Mouse (Mus musculus) frontal cortex, adult 2 months (tissue): ENCODE measurements at regions not wholly inside any gene's neighbourhood (a gene's known extent, or its start where the extent isn't known, plus 50 kb on each side); places are given as distances from the start of the nearest gene placed in this dataset.
A peak's percentile ranks its signal among the peaks of the same experiment; 100 is the strongest.

Source experiments
- DNase-seq, 2 experiments: peaks; one replicate each; pipeline ENCODE4 v3.0.0; 2022; ENCODE audit warnings: low spot score in 1 of 2; ENCODE audit errors: extremely low spot score in 1 of 2

DNA sequence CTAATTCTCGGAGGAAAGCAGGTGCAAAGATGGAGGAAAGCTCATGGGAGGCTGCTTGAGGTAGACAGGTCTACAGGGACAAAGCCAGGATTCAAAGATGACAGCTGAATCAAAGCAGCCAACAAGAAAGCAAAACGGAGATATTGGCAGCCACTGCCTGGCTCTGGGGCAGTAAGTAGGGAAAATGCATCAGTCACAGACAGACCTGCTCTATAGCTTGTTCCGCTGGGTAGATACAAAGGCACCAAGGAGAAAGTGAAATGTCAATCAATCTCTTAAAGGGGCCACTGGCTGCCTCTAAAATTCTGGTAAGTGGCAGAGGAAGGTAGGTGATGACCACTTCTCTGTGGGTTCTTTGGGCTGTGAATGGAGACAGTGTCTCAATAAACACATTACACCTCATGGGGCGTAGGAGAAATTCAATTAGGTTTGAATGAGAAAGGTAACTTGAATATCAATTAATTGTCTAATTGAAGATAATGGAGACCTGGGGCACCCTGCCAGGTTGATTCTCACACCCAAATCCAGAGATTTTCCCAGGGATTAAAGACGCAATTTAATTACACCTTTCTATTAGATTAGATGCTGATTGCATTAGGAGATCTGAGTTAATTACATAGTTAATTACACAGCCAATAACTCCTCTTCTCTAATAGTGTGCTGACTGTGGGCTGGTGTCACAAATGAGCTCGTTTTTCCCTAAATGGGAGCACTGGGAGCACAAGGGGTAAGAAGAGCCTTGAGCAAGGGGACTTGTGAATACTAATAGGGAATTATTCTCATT lies 555.1 kb downstream of the Gm9195 start:
- DNase-seq, result no peak

GRCm38 (mm10) chr14:71915964-71916363 lies 575.7 kb downstream of the Gm9195 start:
- DNase-seq, result no peak

GRCm38 (mm10) chr14:71910936-71911335 lies 580.7 kb downstream of the Gm9195 start:
- DNase-seq, result no peak

DNA sequence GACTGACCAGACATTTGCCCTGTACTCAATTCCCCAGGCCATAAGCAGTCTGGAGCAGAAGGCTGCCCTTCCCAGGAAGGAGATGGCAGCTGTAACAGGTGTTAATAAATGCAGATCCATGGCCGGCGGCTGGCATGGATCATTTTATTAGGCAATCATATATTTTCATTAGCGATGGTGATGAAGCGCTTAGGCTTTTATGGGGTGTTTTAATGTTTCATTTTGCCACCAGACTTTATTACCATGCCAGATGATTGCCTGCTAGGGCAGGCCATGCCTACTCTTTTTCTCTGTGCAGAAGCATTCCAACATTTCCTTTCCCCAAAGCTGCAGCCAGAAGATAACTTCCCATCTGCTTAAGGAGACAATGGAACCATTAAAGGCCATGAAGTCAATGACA lies 596.2 kb downstream of the Gm9195 start:
- no peak for DNase-seq

DNA sequence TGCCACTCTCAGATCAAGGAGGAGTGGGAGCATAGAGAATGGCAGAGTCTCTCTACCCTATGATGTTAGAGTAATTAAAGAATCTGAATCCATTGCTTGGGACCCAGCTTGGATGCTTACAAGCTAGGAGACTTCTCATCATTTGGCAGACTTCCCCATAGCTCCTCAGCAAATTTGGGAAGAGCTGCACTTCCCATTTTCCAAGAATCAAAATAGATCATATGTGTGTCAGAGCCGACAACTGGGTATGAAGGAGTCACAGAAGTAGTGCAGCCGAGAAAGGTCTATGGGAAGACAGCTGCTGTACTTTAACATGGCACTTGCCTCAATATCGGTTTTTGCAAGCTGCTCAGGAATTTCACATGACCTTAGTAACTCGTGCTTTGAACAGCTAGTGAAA lies 596.8 kb downstream of the Gm9195 start:
- DNase-seq, result peak; percentile 43 to 66

DNA sequence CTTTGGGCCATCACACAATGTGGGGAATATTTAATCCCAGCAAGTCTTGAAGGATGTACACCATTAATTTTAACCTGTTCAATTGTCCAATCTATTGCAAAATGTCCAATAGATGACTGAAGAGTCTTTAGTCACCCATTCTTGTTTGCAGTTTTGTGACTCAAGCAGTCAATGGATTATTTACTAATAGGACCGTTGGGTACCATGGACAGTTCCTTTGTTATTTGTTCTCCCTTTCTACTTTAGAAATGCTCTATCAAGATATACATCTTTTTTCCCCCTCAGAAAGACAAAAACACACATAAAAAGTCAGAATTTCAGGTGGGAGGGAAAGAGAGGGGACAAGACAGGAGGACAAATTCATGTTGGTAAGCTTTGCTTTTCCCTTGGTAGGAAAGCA lies 598.3 kb downstream of the Gm9195 start:
- no peak for DNase-seq

- DNase-seq, result no peak
These were observed 600.0 kb downstream of the Gm9195 start for GRCm38 (mm10) chr14:71891667-71892066.

DNA sequence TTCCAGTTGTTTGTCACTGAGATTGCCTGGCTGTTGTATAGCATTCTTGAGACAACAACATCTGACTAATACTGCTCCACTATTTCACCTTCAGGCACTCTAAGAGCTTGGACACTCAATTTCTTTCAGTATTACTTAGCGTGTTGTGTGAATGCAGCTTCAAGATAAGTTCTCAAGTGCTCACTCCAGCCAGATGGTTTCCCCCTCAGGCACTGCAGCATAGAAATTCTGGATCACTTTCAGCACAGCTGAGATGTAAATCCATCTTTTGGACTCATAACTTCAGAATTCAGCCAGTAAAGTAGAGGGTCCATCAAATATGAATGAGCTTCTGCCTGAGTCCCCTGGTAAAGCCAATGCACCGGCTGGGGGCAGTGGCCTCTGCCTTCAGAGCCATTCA lies 608.8 kb downstream of the Gm9195 start:
- DNase-seq, result peak in 1 of 2 experiments; percentile 41

GRCm38 (mm10) chr14:71845546-71845945 lies 646.1 kb downstream of the Gm9195 start:
- no peak for DNase-seq

DNA sequence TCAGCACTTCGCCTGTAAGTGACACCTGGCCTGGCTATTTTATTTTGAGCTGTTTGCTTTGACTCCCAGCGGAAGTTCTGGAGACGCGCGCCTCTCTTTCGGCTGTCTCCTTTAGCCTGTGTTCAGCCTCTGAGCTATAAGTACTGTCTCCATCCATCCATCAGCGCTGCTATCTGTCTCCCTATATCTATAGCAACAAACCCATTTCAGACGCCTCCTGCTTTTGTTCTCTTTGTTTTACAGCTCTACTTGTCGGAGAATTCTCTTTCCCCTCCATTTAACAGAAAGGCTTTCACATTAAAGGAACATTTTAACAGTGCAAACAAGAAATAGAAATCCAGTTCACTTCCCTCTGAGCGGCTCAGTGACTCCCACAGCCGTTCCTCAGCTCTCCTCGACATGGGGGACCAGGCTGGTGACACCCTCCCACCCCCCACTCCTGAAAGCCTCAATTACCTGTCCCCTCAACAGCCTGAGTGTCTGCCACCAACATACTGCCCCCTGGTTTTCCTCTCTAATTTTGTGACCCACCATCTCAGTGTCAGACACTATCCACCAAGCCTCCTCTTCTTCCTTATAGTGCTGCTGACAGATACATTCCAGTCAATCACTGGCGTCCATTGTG lies 682.7 kb downstream of the Gm9195 start:
- no peak for DNase-seq

DNA sequence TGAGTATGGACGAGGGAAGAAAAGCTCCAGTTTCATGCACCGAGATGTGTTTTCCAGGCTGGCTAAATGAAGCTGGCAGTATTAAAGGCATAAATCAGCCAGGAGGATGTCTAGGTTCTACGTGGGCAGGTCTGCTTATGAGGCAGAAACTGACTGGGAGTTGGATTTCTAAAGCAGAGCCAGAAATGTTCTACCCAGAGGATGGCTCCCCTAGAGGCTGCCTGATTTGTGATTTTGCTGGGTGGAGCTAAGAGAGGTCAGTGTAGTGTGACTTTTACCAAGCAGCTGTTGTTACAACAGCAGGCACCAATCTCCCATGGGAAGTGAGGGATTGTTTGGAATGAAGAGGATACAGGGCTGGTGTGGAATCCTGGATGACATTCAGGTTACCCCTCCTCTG lies 686.0 kb downstream of the Gm9195 start:
- peak in 1 of 2 experiments; percentile 45 for DNase-seq

DNA sequence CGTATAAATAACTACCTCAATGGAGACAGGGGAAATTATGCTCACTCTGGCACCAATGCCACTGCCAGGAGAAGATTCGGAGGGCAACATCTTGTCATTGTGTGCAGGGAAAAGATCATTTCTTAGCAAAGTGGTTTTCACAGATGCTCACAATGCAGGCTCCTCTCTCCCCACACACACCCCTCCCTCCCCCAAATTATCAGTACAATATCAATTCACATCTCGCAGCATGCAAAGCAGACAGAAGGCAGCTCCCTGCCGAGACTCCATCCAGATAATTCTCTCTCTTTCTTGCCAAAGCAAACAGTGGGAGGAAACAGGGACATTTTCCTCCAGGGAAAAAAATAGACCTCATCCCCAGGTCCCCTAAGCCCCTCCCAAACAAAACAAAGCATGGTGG lies 691.8 kb downstream of the Gm9195 start:
- DNase-seq, result peak in 1 of 2 experiments; percentile 16

DNA sequence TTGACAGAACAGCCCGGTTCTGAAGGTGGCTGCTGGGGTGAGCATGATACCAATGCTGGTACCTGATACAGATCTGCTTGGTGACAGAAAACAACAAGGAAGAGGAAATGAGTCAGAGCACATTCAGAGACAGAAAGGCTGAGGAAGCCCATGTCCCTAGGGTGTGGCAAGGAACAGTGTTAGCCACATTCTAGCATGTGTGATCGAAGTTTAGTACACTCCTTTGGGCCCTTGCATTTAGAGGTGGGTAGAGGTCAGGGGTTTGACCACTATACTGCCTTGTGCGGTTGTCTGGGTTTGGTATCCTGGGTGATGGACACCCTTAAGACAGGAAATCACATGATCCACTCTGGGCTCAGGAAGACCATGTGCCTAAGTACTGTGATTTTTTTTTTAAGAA lies 695.9 kb downstream of the Gm9195 start:
- no peak for DNase-seq

DNA sequence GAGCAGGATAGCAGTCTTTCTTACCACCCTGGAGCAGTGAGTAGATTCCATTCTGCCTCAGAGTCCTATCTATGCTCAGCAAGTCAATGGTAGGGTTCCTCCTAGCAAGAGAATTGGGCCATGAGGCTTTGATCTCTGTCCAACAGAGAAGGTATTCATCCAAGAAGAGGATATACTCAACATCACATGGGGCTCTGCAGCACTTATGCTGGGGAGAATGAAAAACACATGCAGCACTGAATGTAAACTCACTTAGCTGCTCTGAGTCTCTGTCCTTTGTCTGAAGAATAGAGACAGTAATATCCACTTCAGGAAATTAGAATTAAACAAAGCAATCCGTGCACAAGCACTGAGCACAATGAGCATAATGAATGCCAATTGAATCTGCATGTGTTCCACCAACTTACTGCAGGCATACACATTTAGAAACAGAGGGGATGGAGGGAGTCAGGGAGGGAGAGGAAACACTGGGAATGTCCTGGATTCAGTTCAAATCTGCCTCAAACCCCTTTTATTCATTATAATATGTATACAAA lies 714.6 kb downstream of the Gm9195 start:
- DNase-seq, result no peak

DNA sequence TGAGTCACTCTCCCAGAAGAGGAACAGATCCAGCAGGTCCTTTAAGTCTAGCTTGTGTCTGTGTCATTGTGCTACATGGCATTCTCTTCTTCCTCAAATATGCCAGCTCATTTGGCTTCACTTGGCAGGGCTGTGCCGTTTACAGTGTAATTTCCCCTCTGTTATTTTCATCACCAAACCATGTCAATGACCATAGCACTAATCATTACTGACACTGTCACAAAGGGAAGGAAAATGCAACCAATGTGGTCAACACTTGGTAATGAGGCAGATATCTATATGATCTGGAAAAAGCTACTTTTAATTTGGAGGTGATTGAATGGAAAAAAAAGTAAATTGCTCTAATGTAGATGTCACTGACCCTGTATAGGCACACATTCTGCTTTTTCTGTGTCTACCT lies 724.8 kb downstream of the Gm9195 start:
- no peak for DNase-seq

GRCm38 (mm10) chr14:71728542-71728941 lies 763.1 kb downstream of the Gm9195 start:
- peak; percentile 87 to 88 for DNase-seq

- no peak for DNase-seq
These were observed 768.1 kb downstream of the Gm9195 start for GRCm38 (mm10) chr14:71723526-71723925.

- DNase-seq, result no peak
These were observed 781.9 kb downstream of the Gm9195 start for GRCm38 (mm10) chr14:71709528-71710289.

DNA sequence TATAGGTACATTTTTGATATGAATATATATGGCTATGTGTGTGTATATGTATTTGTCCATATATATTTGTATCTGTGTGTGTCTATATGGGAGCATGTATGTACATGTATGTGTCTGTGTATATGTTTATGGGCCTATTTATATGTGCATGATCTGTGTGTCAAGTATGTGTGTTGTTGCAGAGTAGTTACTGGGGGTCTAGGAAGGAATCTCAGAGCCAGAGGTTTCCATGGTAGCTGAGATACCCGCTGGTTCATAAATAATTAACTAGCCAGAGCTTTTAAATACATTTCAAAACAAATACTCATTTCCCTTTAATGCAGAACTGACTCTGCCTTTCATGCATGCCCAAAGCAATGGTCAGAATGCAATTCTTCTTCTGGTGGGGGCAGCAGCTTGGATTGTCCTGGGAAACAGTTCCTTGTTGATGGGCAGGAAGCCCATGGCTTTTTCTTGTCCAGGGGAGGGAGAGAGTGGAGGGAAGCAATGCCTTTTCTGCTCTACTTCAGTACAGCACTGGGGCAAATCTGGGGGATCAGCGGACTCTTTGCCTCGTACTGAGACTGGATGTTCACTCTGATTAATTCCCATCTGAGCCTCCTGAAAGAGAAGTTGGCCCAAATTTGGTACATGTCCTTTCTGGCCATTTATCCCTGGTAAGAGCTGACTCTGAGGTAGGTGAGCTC lies 798.7 kb downstream of the Gm9195 start:
- DNase-seq, result no peak

DNA sequence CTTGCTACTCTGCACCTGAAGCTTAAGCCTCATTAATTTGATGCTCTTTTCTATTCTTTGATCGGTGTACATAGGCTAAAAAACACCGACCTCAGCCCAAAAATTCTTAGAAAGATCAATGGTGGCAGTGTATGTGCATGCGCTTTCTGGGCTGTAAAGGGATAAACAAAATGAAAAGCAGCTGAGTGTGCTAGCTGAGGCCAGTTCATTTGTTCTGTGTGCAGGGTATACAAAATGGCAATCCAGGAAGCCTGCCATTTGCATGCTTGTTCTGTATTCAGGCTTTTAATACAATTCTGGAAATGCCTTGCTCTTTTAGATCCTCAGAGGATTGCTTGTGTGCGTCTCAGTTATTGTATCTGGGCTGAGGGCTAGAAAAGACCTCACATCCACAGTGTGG lies 817.1 kb downstream of the Gm9195 start:
- no peak for DNase-seq

DNA sequence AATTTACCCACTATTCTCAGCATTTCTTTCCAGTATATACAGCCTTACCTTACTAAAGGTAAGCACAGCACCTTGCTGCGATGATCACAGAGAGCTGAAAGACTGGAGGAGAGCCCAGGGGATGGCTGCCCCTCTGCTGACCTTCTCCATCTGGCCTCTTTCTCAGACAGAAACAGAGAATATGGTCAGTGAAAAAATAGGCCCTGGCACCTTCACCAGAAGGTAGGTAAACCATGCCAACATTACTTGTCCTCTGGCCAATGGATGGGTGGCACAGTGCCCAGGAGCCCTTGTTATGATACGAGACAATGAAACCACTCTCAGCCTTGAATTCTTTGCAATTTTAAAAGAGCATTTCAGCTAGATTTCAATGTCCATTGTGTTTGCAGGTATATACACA lies 817.8 kb downstream of the Gm9195 start:
- DNase-seq, result peak in 1 of 2 experiments; percentile 25
